32 mouse cellular contexts compared by ENCODE assay signal in genomic region chr17:28520561-28520960, GRCm38 (mm10). TPM values are rescaled to one million over a fixed set of nuclear protein-coding genes. Genes with fewer than 3 reads are reported as not detected.
DNase-seq lines count a peak whose midpoint lies in the region; ATAC-seq and TF ChIP-seq lines count a peak whose summit lies in the region.
"Had no signal": no experiment of that assay in that cellular context is flagged by ENCODE, and none has a peak within 500 bp of the region (broad histone marks: within the 10 kb centered on the region; RNA-seq: fewer than 3 reads in every experiment).

No protein-coding gene starts in this region.

- H3K27me3 ChIP-seq in heart, embryonic 11.5 days (ENCODE audit: control insufficient read depth, insufficient read depth, low read length) = peaks cover 29% of the 10 kb centered on the region
- H3K27me3 ChIP-seq in intestine, embryonic 15.5 days (replicated peaks) = no peaks in the 10 kb centered on the region
- no peaks in the 10 kb centered on the region for H3K27me3 ChIP-seq in intestine, embryonic 16.5 days (replicated peaks; ENCODE audit: control insufficient read depth, insufficient read depth, low read length)
- H3K27me3 ChIP-seq: forebrain, embryonic 15.5 days had no signal

- no peak overlapping the region for H3K4me2 ChIP-seq in heart, embryonic 11.5 days
- H3K4me2 ChIP-seq in intestine, embryonic 15.5 days (replicated peaks) = peak overlapping the region; percentile 99
- peak overlapping the region; percentile 25; the same call in 1 of the 2 replicates for H3K4me2 ChIP-seq in intestine, embryonic 16.5 days (ENCODE audit: low read depth, low read length)
- H3K4me2 ChIP-seq: embryonic facial prominence, embryonic 13.5 days; forebrain, embryonic 12.5 days; forebrain, embryonic 15.5 days; heart, embryonic 13.5 days; hindbrain, embryonic 15.5 days had no signal

- no peak for TF ChIP-seq CTCF in layer of hippocampus, adult 2 months (conservative IDR thresholded peaks at IDR 0.05)

- H3K4me1 ChIP-seq in heart, embryonic 11.5 days (ENCODE audit: control insufficient read depth, insufficient read depth, low read length) = peaks cover 20% of the 10 kb centered on the region; the same call in 1 of the 2 replicates
- peaks cover 40% of the 10 kb centered on the region for H3K4me1 ChIP-seq in intestine, embryonic 15.5 days (replicated peaks)
- H3K4me1 ChIP-seq in intestine, embryonic 16.5 days (ENCODE audit: control insufficient read depth, insufficient read depth, low read length) = peaks cover 50% of the 10 kb centered on the region

- WGBS in heart, embryonic 11.5 days (ENCODE audit: insufficient replicate concordance) = 76% methylated on average over 4 of the region's 4 CpGs
- WGBS in intestine, embryonic 15.5 days = 70% methylated on average over 4 of the region's 4 CpGs
- WGBS in intestine, embryonic 16.5 days = 66% methylated on average over 4 of the region's 4 CpGs

- no peak for ATAC-seq in heart, embryonic 11.5 days (replicated peaks; ENCODE audit: insufficient number of reproducible peaks, low FRiP score, low TSS enrichment)
- no peak for ATAC-seq in intestine, embryonic 15.5 days
- ATAC-seq in intestine, embryonic 16.5 days = no peak
- ATAC-seq: CD4-positive, CD25-positive, alpha-beta regulatory T cell, adult 4 months; forebrain, embryonic 15.5 days had no signal

- no peak overlapping the region for H3K4me3 ChIP-seq in heart, embryonic 11.5 days (ENCODE audit: low read depth, low read length)
- no peak overlapping the region for H3K4me3 ChIP-seq in layer of hippocampus, adult 2 months
- no peak overlapping the region for H3K4me3 ChIP-seq in intestine, embryonic 15.5 days (replicated peaks)
- no peak overlapping the region for H3K4me3 ChIP-seq in intestine, embryonic 16.5 days (ENCODE audit: low read length)
- H3K4me3 ChIP-seq: embryonic facial prominence, embryonic 10.5 days; embryonic facial prominence, embryonic 13.5 days; erythroblast, embryonic 14.5 days; forebrain, embryonic 12.5 days; forebrain, embryonic 15.5 days; heart, embryonic 13.5 days; hindbrain, embryonic 15.5 days had no signal

- H3K9ac ChIP-seq in heart, embryonic 11.5 days (ENCODE audit: low read depth, low read length) = no peak overlapping the region
- H3K9ac ChIP-seq in intestine, embryonic 15.5 days = no peak overlapping the region
- no peak overlapping the region for H3K9ac ChIP-seq in intestine, embryonic 16.5 days (ENCODE audit: low read depth, low read length)
- H3K9ac ChIP-seq: embryonic facial prominence, embryonic 13.5 days; forebrain, embryonic 12.5 days; forebrain, embryonic 15.5 days; heart, embryonic 13.5 days; hindbrain, embryonic 15.5 days had no signal

- no peaks in the 10 kb centered on the region for H3K9me3 ChIP-seq in heart, embryonic 11.5 days (replicated peaks; ENCODE audit: control insufficient read depth, low read length)
- H3K9me3 ChIP-seq in intestine, embryonic 15.5 days = no peaks in the 10 kb centered on the region
- no peaks in the 10 kb centered on the region for H3K9me3 ChIP-seq in intestine, embryonic 16.5 days (ENCODE audit: control insufficient read depth, low read length)
- H3K9me3 ChIP-seq: embryonic facial prominence, embryonic 10.5 days; embryonic facial prominence, embryonic 13.5 days; forebrain, embryonic 12.5 days; forebrain, embryonic 15.5 days; heart, embryonic 13.5 days; hindbrain, embryonic 15.5 days had no signal

- H3K36me3 ChIP-seq in heart, embryonic 11.5 days (ENCODE audit: control insufficient read depth, insufficient read depth, low read length) = no peaks in the 10 kb centered on the region
- no peaks in the 10 kb centered on the region for H3K36me3 ChIP-seq in intestine, embryonic 15.5 days
- no peaks in the 10 kb centered on the region for H3K36me3 ChIP-seq in intestine, embryonic 16.5 days (ENCODE audit: control insufficient read depth, insufficient read depth, low read length)
- H3K36me3 ChIP-seq: embryonic facial prominence, embryonic 10.5 days; embryonic facial prominence, embryonic 13.5 days; forebrain, embryonic 12.5 days; forebrain, embryonic 15.5 days; heart, embryonic 13.5 days; hindbrain, embryonic 15.5 days had no signal

- peak; percentile 92 for DNase-seq in heart, adult 11 months
- DNase-seq in layer of hippocampus, adult 2 months (ENCODE audit: low spot score in 2 of 2) = no peak
- no peak for DNase-seq in layer of hippocampus, postnatal 14 days (ENCODE audit: low spot score in 2 of 2)
- no peak for DNase-seq in ovary, postnatal 14 days (ENCODE audit: low spot score)
- DNase-seq in cerebellum, postnatal 25 days = no peak
- DNase-seq: adrenal gland, adult 8-10 months; adrenal gland, postnatal 25 days; cerebellum, adult 11 months; cerebellum, adult 2 months; cerebellum, postnatal 36 days; embryo, embryonic 11 days; gastrocnemius, postnatal 14 days; heart, postnatal 14 days; heart, postnatal 4 days had no signal

- H3K27ac ChIP-seq in heart, embryonic 11.5 days (ENCODE audit: low read depth, low read length) = no peak overlapping the region
- H3K27ac ChIP-seq in layer of hippocampus, adult 2 months = peak overlapping the region; percentile 100
- peak overlapping the region; percentile 92; the same call in 1 of the 2 replicates for H3K27ac ChIP-seq in intestine, embryonic 15.5 days
- peak overlapping the region; percentile 83 for H3K27ac ChIP-seq in intestine, embryonic 16.5 days (ENCODE audit: low read length)
- H3K27ac ChIP-seq: embryonic facial prominence, embryonic 10.5 days; embryonic facial prominence, embryonic 13.5 days; forebrain, embryonic 12.5 days; forebrain, embryonic 15.5 days; heart, embryonic 13.5 days; hindbrain, embryonic 15.5 days had no signal

RNA-seq across cellular contexts. Expression of gene Fkbp5, which starts 3.2 kb away (rescaled TPM):
- 5.0 and 5.8 TPM in 2 replicates for polyA plus RNA-seq in heart, embryonic 11.5 days (2014; fragmentation: Nextera tagmentation; extraction: Ambion mirVana)
- total RNA-seq in layer of hippocampus, adult 2 months (2021) = 10 to 100 TPM; 80.8 to 90.5 TPM
- total RNA-seq in layer of hippocampus, postnatal 14 days (2021) = 10 to 100 TPM; 65.4 to 78.1 TPM
- 25.9 and 26.6 TPM in 2 replicates for polyA plus RNA-seq in intestine, embryonic 15.5 days (2015; fragmentation: Nextera tagmentation; extraction: Ambion mirVana)
- 22.0 and 27.3 TPM in 2 replicates for polyA plus RNA-seq in intestine, embryonic 16.5 days (2015; fragmentation: Nextera tagmentation; extraction: Ambion mirVana)

RNA-seq across cellular contexts. Expression of gene Armc12, which starts 10.0 kb away (rescaled TPM):
- not detected in 2 replicates for polyA plus RNA-seq in heart, embryonic 11.5 days (2014; fragmentation: Nextera tagmentation; extraction: Ambion mirVana)
- not detected for total RNA-seq in layer of hippocampus, adult 2 months (2021)
- not detected for total RNA-seq in layer of hippocampus, postnatal 14 days (2021)
- polyA plus RNA-seq in intestine, embryonic 15.5 days (2015; fragmentation: Nextera tagmentation; extraction: Ambion mirVana) = not detected in 2 replicates
- polyA plus RNA-seq in intestine, embryonic 16.5 days (2015; fragmentation: Nextera tagmentation; extraction: Ambion mirVana) = not detected in 2 replicates
- total RNA-seq: adrenal gland, adult 8-10 months; adrenal gland, postnatal 25 days; gastrocnemius, postnatal 14 days; gastrocnemius, postnatal 4 days; heart, adult 18-20 months; heart, postnatal 14 days; heart, postnatal 4 days; MEL had no signal
- polyA plus RNA-seq: C2C12; CD4-positive, CD25-positive, alpha-beta regulatory T cell, adult 4 months; cerebellum, adult 2 months; cortical plate, adult 2 months; embryonic facial prominence, embryonic 10.5 days; embryonic facial prominence, embryonic 13.5 days; erythroblast, embryonic 14.5 days; forebrain, embryonic 12.5 days; forebrain, embryonic 15.5 days; heart, embryonic 13.5 days; heart, embryonic 16.5 days; hindbrain, embryonic 11.5 days; hindbrain, embryonic 15.5 days had no signal

RNA-seq across cellular contexts. Expression of gene Clpsl2, which starts 28.6 kb away (rescaled TPM):
- not detected in 2 replicates for polyA plus RNA-seq in heart, embryonic 11.5 days (2014; fragmentation: Nextera tagmentation; extraction: Ambion mirVana)
- total RNA-seq in layer of hippocampus, adult 2 months (2021) = not detected
- total RNA-seq in layer of hippocampus, postnatal 14 days (2021) = not detected
- not detected in 2 replicates for polyA plus RNA-seq in intestine, embryonic 15.5 days (2015; fragmentation: Nextera tagmentation; extraction: Ambion mirVana)
- polyA plus RNA-seq in intestine, embryonic 16.5 days (2015; fragmentation: Nextera tagmentation; extraction: Ambion mirVana) = not detected in 2 replicates
- total RNA-seq: adrenal gland, adult 8-10 months; adrenal gland, postnatal 25 days; gastrocnemius, postnatal 14 days; gastrocnemius, postnatal 4 days; heart, adult 18-20 months; heart, postnatal 14 days; heart, postnatal 4 days; MEL had no signal
- polyA plus RNA-seq: C2C12; CD4-positive, CD25-positive, alpha-beta regulatory T cell, adult 4 months; cerebellum, adult 2 months; cortical plate, adult 2 months; embryonic facial prominence, embryonic 10.5 days; embryonic facial prominence, embryonic 13.5 days; erythroblast, embryonic 14.5 days; forebrain, embryonic 12.5 days; forebrain, embryonic 15.5 days; heart, embryonic 13.5 days; heart, embryonic 16.5 days; hindbrain, embryonic 11.5 days; hindbrain, embryonic 15.5 days had no signal

RNA-seq across cellular contexts. Expression of gene Clps, which starts 40.0 kb away (rescaled TPM):
- 0.73 TPM in 1 of 2 replicates, not detected in the other for polyA plus RNA-seq in heart, embryonic 11.5 days (2014; fragmentation: Nextera tagmentation; extraction: Ambion mirVana)
- total RNA-seq in layer of hippocampus, adult 2 months (2021) = not detected
- not detected for total RNA-seq in layer of hippocampus, postnatal 14 days (2021)
- polyA plus RNA-seq in intestine, embryonic 15.5 days (2015; fragmentation: Nextera tagmentation; extraction: Ambion mirVana) = 958 and 2,971 TPM in 2 replicates
- polyA plus RNA-seq in intestine, embryonic 16.5 days (2015; fragmentation: Nextera tagmentation; extraction: Ambion mirVana) = 1,810 and 2,508 TPM in 2 replicates
- total RNA-seq: adrenal gland, adult 8-10 months; adrenal gland, postnatal 25 days; gastrocnemius, postnatal 14 days; gastrocnemius, postnatal 4 days; heart, adult 18-20 months; heart, postnatal 14 days; heart, postnatal 4 days; MEL had no signal
- polyA plus RNA-seq: C2C12; CD4-positive, CD25-positive, alpha-beta regulatory T cell, adult 4 months; cortical plate, adult 2 months; embryonic facial prominence, embryonic 10.5 days; embryonic facial prominence, embryonic 13.5 days; erythroblast, embryonic 14.5 days; forebrain, embryonic 12.5 days; forebrain, embryonic 15.5 days; hindbrain, embryonic 11.5 days had no signal

RNA-seq across cellular contexts. Expression of gene Lhfpl5, which starts 54.9 kb away (rescaled TPM):
- 0.14 TPM in 1 of 2 replicates, not detected in the other for polyA plus RNA-seq in heart, embryonic 11.5 days (2014; fragmentation: Nextera tagmentation; extraction: Ambion mirVana)
- 1 to 10 TPM; 3.7 to 5.4 TPM for total RNA-seq in layer of hippocampus, adult 2 months (2021)
- 1 to 10 TPM; 2.7 to 3.4 TPM for total RNA-seq in layer of hippocampus, postnatal 14 days (2021)
- polyA plus RNA-seq in intestine, embryonic 15.5 days (2015; fragmentation: Nextera tagmentation; extraction: Ambion mirVana) = 1.3 and 1.8 TPM in 2 replicates
- 0.92 and 1.0 TPM in 2 replicates for polyA plus RNA-seq in intestine, embryonic 16.5 days (2015; fragmentation: Nextera tagmentation; extraction: Ambion mirVana)
- total RNA-seq: gastrocnemius, postnatal 14 days; gastrocnemius, postnatal 4 days; heart, adult 18-20 months; heart, postnatal 14 days; heart, postnatal 4 days; MEL had no signal
- polyA plus RNA-seq: erythroblast, embryonic 14.5 days had no signal
